Mouse (Mus musculus) neutrophil, adult 65 days (primary cell): Measurements from ENCODE around the gene Mfsd13b. TPM values are rescaled to one million over a fixed set of nuclear protein-coding genes. Genes with fewer than 3 reads are reported as not detected.

Source experiments
- total RNA-seq: library from RNA; stranded (reverse); gene quantifications from 2 replicates; pipeline ENCODE4 v1.2.4, GENCODE M21; 2023

The Mfsd13b gene
- total RNA-seq: 1.8 TPM in 1 of 2 replicates, not detected in the other

GRCm38 (mm10) chr7:120982200-120982841, at the start of gene Mfsd13b, which contains the start of gene Cdr2:
Gene Mfsd13b, plus strand, starts transcription at chr7:120982509.
Gene Cdr2, minus strand, starts transcription at chr7:120982312.

GRCm38 (mm10) chr7:121033856-121034652, 51.7 kb downstream of the Mfsd13b start, which contains the start of gene Mettl9:
Gene Mettl9, plus strand, starts transcription at chr7:121034445.

Other genes with a start within 250 kb of the Mfsd13b start
- not detected in 2 replicates for gene Vwa3a, start 243.2 kb upstream of the Mfsd13b start, total RNA-seq
- not detected in 2 replicates for gene Gm5737, start 170.1 kb upstream of the Mfsd13b start, total RNA-seq
- 42.5 and 43.6 TPM in 2 replicates for gene Eef2k, start 139.7 kb upstream of the Mfsd13b start, total RNA-seq
- 6.4 and 7.5 TPM in 2 replicates for gene Polr3e, start 64.8 kb upstream of the Mfsd13b start, total RNA-seq
- gene Cdr2, start 197 bp upstream of the Mfsd13b start, total RNA-seq: 2.9 and 3.9 TPM in 2 replicates
- 206 and 226 TPM in 2 replicates for gene Mettl9, start 51.9 kb downstream of the Mfsd13b start, total RNA-seq
- 326 and 339 TPM in 2 replicates for gene Igsf6, start 92.1 kb downstream of the Mfsd13b start, total RNA-seq
- 0.38 and 0.45 TPM in 2 replicates for gene Otoa, start 99.1 kb downstream of the Mfsd13b start, total RNA-seq